Comparison of ENCODE assay signal across 28 mouse cellular contexts in genomic region chr12:79380190-79380589, GRCm38 (mm10).
DNase-seq lines count a peak whose midpoint lies in the region; ATAC-seq and TF ChIP-seq lines count a peak whose summit lies in the region.
"Had no signal": no experiment of that assay in that cellular context is flagged by ENCODE, and none has a peak within 500 bp of the region (broad histone marks: within the 10 kb centered on the region; RNA-seq: fewer than 3 reads in every experiment).

No protein-coding gene starts in this region.

- no peak overlapping the region for H3K4me3 ChIP-seq in lung, embryonic 14.5 days (ENCODE audit: low read depth, low read length)
- H3K4me3 ChIP-seq in lung, postnatal 0 days (ENCODE audit: low read depth, low read length) = no peak overlapping the region
- H3K4me3 ChIP-seq: embryonic facial prominence, embryonic 13.5 days; erythroblast, embryonic 14.5 days; forebrain, embryonic 10.5 days; forebrain, embryonic 13.5 days; heart, adult 2 months; heart, embryonic 10.5 days; heart, embryonic 13.5 days had no signal

- peak overlapping the region; percentile 42; the same call in 1 of the 2 replicates for H3K27ac ChIP-seq in lung, embryonic 14.5 days (ENCODE audit: low read depth)
- H3K27ac ChIP-seq in lung, postnatal 0 days (ENCODE audit: low read length) = 0 out of 2 replicates have a peak overlapping the region, but pooled peaks have one; percentile 57
- H3K27ac ChIP-seq: embryonic facial prominence, embryonic 13.5 days; forebrain, embryonic 10.5 days; forebrain, embryonic 13.5 days; heart, adult 2 months; heart, embryonic 10.5 days; heart, embryonic 13.5 days; hindbrain, embryonic 14.5 days; hindbrain, postnatal 0 days had no signal

- TF ChIP-seq CTCF in lung, embryonic 14.5 days (IDR thresholded peaks at IDR 0.05; ENCODE audit: low read depth) = no peak
- no peak for TF ChIP-seq CTCF in lung, postnatal 0 days (IDR thresholded peaks at IDR 0.05)
- no peak for TF ChIP-seq CTCF in brain, embryonic 14.5 days (IDR thresholded peaks at IDR 0.05; ENCODE audit: borderline replicate concordance, extremely low read depth, insufficient read depth, insufficient read length)

- no peak overlapping the region for H3K4me2 ChIP-seq in lung, embryonic 14.5 days
- H3K4me2 ChIP-seq in lung, postnatal 0 days (replicated peaks; ENCODE audit: low read depth, low read length) = no peak overlapping the region
- H3K4me2 ChIP-seq: embryonic facial prominence, embryonic 13.5 days; forebrain, embryonic 13.5 days; heart, embryonic 13.5 days; hindbrain, embryonic 14.5 days had no signal

- no peak for TF ChIP-seq POLR2A in brain, embryonic 14.5 days (IDR thresholded peaks at IDR 0.05; ENCODE audit: borderline replicate concordance, extremely low read depth, insufficient read depth, insufficient read length, poor library complexity, severe bottlenecking)

- no peaks in the 10 kb centered on the region for H3K9me3 ChIP-seq in lung, embryonic 14.5 days (ENCODE audit: low read depth, low read length)
- no peaks in the 10 kb centered on the region for H3K9me3 ChIP-seq in lung, postnatal 0 days (ENCODE audit: low read length)
- H3K9me3 ChIP-seq: embryonic facial prominence, embryonic 13.5 days; forebrain, embryonic 10.5 days; forebrain, embryonic 13.5 days; heart, embryonic 10.5 days; heart, embryonic 13.5 days had no signal

- H3K36me3 ChIP-seq in lung, embryonic 14.5 days (ENCODE audit: insufficient read depth) = no peaks in the 10 kb centered on the region
- no peaks in the 10 kb centered on the region for H3K36me3 ChIP-seq in lung, postnatal 0 days (ENCODE audit: insufficient read depth, low read length)
- H3K36me3 ChIP-seq: embryonic facial prominence, embryonic 13.5 days; forebrain, embryonic 10.5 days; heart, embryonic 10.5 days; heart, embryonic 13.5 days had no signal

- peak; percentile 47 for DNase-seq in lung, embryonic 14.5 days
- no peak for DNase-seq in lung, postnatal 4 days
- peak; percentile 71 for DNase-seq in lung, postnatal 0 days (ENCODE audit: low spot score)
- no peak for DNase-seq in lung, postnatal 25 days (ENCODE audit: low spot score)
- DNase-seq in brain, embryonic 14.5 days (ENCODE audit: low read depth) = peak; percentile 69
- no peak for DNase-seq in left cerebral cortex, adult 9 months (ENCODE audit: low spot score in 2 of 2)
- no peak for DNase-seq in spleen, adult 12 weeks (ENCODE audit: low spot score)
- DNase-seq: adrenal gland, postnatal 10 days; adrenal gland, postnatal 36 days; cerebellum, adult 11 months; cerebellum, adult 2 months; cerebellum, adult 9-11 months; cerebellum, postnatal 25 days; gastrocnemius, postnatal 25 days; heart, adult 2 months; heart, postnatal 14 days; heart, postnatal 4 days had no signal

- ATAC-seq in lung, embryonic 14.5 days (ENCODE audit: insufficient read depth) = no peak
- ATAC-seq in lung, postnatal 0 days = no peak; the same call in 1 of the 2 replicates
- ATAC-seq: CD4-positive, CD25-positive, alpha-beta regulatory T cell, adult 4 months; forebrain, embryonic 13.5 days; hindbrain, postnatal 0 days; inflammation-experienced regulatory T-cells, adult 6 months; Patski had no signal

- H3K4me1 ChIP-seq in lung, embryonic 14.5 days (ENCODE audit: insufficient read depth) = peaks cover 33% of the 10 kb centered on the region
- peaks cover 7% of the 10 kb centered on the region; the same call in 1 of the 2 replicates for H3K4me1 ChIP-seq in lung, postnatal 0 days (ENCODE audit: insufficient read depth, low read depth, low read length)

- WGBS in lung, embryonic 14.5 days = 67% methylated on average over 1 of the region's 1 CpGs
- WGBS in lung, postnatal 0 days = 50% methylated on average over 1 of the region's 1 CpGs

- H3K9ac ChIP-seq in lung, embryonic 14.5 days = no peak overlapping the region
- no peak overlapping the region for H3K9ac ChIP-seq in lung, postnatal 0 days (replicated peaks; ENCODE audit: low read depth)
- H3K9ac ChIP-seq: embryonic facial prominence, embryonic 13.5 days; forebrain, embryonic 13.5 days; heart, embryonic 13.5 days; hindbrain, embryonic 14.5 days had no signal

- TF ChIP-seq EP300 in lung, postnatal 0 days (IDR thresholded peaks at IDR 0.05) = no peak

- H3K27me3 ChIP-seq in lung, embryonic 14.5 days (ENCODE audit: insufficient read depth, low read length) = no peaks in the 10 kb centered on the region
- no peaks in the 10 kb centered on the region for H3K27me3 ChIP-seq in lung, postnatal 0 days (replicated peaks; ENCODE audit: insufficient read depth, low read length)
- H3K27me3 ChIP-seq: embryonic facial prominence, embryonic 13.5 days; forebrain, embryonic 13.5 days; heart, embryonic 13.5 days; Patski had no signal

Comparison
In these comparisons a context has a peak if more than half of its experiments do, and no peak if none do; other contexts are left out.
1. DNase-seq: peak in lung, embryonic 14.5 days (single experiment), lung, postnatal 0 days (single experiment) and brain, embryonic 14.5 days (single experiment); none in lung, postnatal 4 days (0 of 2), lung, postnatal 25 days (single experiment), left cerebral cortex, adult 9 months (0 of 2) and spleen, adult 12 weeks (single experiment).